Mouse (Mus musculus) C2C12 (cell line): ENCODE measurements at regions not wholly inside any gene's neighbourhood (a gene's known extent, or its start where the extent isn't known, plus 50 kb on each side); places are given as distances from the start of the nearest gene placed in this dataset.

Experiments used
- CTCF ChIP-seq: IDR thresholded peaks from one replicate; pipeline ENCODE4 v1.5.1; 2011; ENCODE audit not compliant: control insufficient read depth, insufficient read depth, insufficient read length
- MAX ChIP-seq: IDR thresholded peaks from one replicate; pipeline ENCODE4 v1.6.1; 2011; ENCODE audit warnings: mild to moderate bottlenecking, control low read depth
- MYOD1 ChIP-seq: IDR thresholded peaks from one replicate; pipeline ENCODE4 v1.6.1; 2011; ENCODE audit warnings: low read depth; ENCODE audit not compliant: control insufficient read depth, insufficient read length
- MYOG ChIP-seq: IDR thresholded peaks from one replicate; pipeline ENCODE4 v1.6.1; 2011; ENCODE audit not compliant: control insufficient read depth, insufficient read length; ENCODE audit errors: extremely low read depth
- USF1 ChIP-seq: IDR thresholded peaks from one replicate; pipeline ENCODE4 v1.6.1; 2011; ENCODE audit warnings: low read depth, mild to moderate bottlenecking, control low read depth, moderate library complexity

DNA sequence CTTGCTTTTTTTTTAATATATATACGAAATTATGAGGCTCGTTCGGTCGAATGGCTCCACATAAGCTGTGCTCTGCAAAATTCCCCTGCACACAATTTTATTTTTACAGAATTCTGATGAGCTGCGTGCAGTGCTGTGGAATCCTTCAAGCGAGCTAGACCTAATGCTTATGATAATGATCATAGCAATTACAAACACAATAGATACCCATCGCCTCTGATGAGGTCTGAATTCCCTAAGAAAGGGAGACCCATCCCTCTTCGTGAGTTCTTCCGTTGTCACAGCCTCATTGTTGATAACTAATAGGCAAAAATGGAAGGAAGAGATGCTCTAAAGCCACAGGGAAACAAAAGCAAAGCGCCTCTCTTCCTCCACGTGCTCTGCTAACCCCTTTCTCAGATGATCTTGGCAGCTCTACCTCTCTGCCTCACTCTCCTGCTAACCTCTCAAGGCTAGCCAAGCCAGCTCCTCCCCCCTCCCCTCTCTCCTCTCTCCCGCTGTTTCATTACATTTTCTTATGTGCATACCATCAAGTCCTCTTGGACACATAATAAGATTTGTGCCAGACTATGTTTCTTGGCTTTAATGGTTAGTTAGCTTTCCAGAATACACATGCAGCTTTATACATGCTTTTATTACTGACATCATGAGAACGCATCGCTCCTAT, 367.7 kb upstream of the Adgrl2 start:
- no peak for TF ChIP-seq CTCF
- TF ChIP-seq USF1: no peak
- TF ChIP-seq MYOD1: no peak
- no peak for TF ChIP-seq MYOG
- TF ChIP-seq MAX: no peak
